9 mouse cellular contexts compared by ENCODE assay signal in genomic region chr1:71654221-71654620, GRCm38 (mm10). TPM values are rescaled to one million over a fixed set of nuclear protein-coding genes. Genes with fewer than 3 reads are reported as not detected.
DNase-seq lines count a peak whose midpoint lies in the region; ATAC-seq lines count a peak whose summit lies in the region.
"Had no signal": no experiment of that assay in that cellular context is flagged by ENCODE, and none has a peak within 500 bp of the region (broad histone marks: within the 10 kb centered on the region; RNA-seq: fewer than 3 reads in every experiment).

No protein-coding gene starts in this region.

- ATAC-seq in heart, embryonic 16.5 days (replicated peaks; ENCODE audit: extremely low read depth, insufficient read depth, low FRiP score) = no peak
- no peak for ATAC-seq in embryonic facial prominence, embryonic 12.5 days (ENCODE audit: insufficient number of reproducible peaks, insufficient read depth, low FRiP score, low TSS enrichment)
- no peak for ATAC-seq in hindbrain, embryonic 16.5 days
- ATAC-seq in midbrain, embryonic 14.5 days (ENCODE audit: low FRiP score, low TSS enrichment) = no peak

- WGBS in heart, embryonic 16.5 days = 13% methylated on average over 8 of the region's 8 CpGs
- 13% methylated on average over 8 of the region's 8 CpGs for WGBS in embryonic facial prominence, embryonic 12.5 days
- 11% methylated on average over 8 of the region's 8 CpGs for WGBS in hindbrain, embryonic 16.5 days
- 16% methylated on average over 8 of the region's 8 CpGs for WGBS in midbrain, embryonic 14.5 days

- 0 out of 2 replicates have a peak, but pooled peaks cover 2% of the 10 kb centered on the region for H3K36me3 ChIP-seq in heart, embryonic 16.5 days (ENCODE audit: control insufficient read depth, insufficient read depth)
- peaks cover 13% of the 10 kb centered on the region for H3K36me3 ChIP-seq in embryonic facial prominence, embryonic 12.5 days
- H3K36me3 ChIP-seq in hindbrain, embryonic 16.5 days (ENCODE audit: control insufficient read depth, insufficient read depth, low read length) = no peaks in the 10 kb centered on the region
- H3K36me3 ChIP-seq in midbrain, embryonic 14.5 days (ENCODE audit: control insufficient read depth, insufficient read depth, low read length) = no peaks in the 10 kb centered on the region

- H3K4me1 ChIP-seq in heart, embryonic 16.5 days (ENCODE audit: control insufficient read depth, insufficient read depth, low read length) = peaks cover 5% of the 10 kb centered on the region; the same call in 1 of the 2 replicates
- H3K4me1 ChIP-seq in embryonic facial prominence, embryonic 12.5 days = peaks cover 14% of the 10 kb centered on the region
- H3K4me1 ChIP-seq in hindbrain, embryonic 16.5 days (ENCODE audit: control insufficient read depth, insufficient read depth, low read depth, low read length) = peaks cover 11% of the 10 kb centered on the region
- 0 out of 2 replicates have a peak, but pooled peaks cover 4% of the 10 kb centered on the region for H3K4me1 ChIP-seq in midbrain, embryonic 14.5 days (ENCODE audit: control insufficient read depth, insufficient read depth, low read length)

- H3K9me3 ChIP-seq in heart, embryonic 16.5 days (replicated peaks; ENCODE audit: control insufficient read depth, low read length) = no peaks in the 10 kb centered on the region
- no peaks in the 10 kb centered on the region for H3K9me3 ChIP-seq in embryonic facial prominence, embryonic 12.5 days
- H3K9me3 ChIP-seq in hindbrain, embryonic 16.5 days (ENCODE audit: control insufficient read depth, low read length) = no peaks in the 10 kb centered on the region
- no peaks in the 10 kb centered on the region for H3K9me3 ChIP-seq in midbrain, embryonic 14.5 days (ENCODE audit: control insufficient read depth, low read length)

- peak overlapping the region; percentile 78 for H3K9ac ChIP-seq in heart, embryonic 16.5 days (ENCODE audit: low read length)
- H3K9ac ChIP-seq in embryonic facial prominence, embryonic 12.5 days = peak overlapping the region; percentile 89
- peak overlapping the region; percentile 72; the same call in 1 of the 2 replicates for H3K9ac ChIP-seq in hindbrain, embryonic 16.5 days (ENCODE audit: low read depth, low read length)
- no peak overlapping the region for H3K9ac ChIP-seq in midbrain, embryonic 14.5 days (replicated peaks; ENCODE audit: low read length)

- H3K4me3 ChIP-seq in heart, embryonic 16.5 days (ENCODE audit: low read length) = peak overlapping the region; percentile 71
- peak overlapping the region; percentile 83 for H3K4me3 ChIP-seq in embryonic facial prominence, embryonic 12.5 days
- peak overlapping the region; percentile 75 for H3K4me3 ChIP-seq in hindbrain, embryonic 16.5 days (ENCODE audit: low read length)
- H3K4me3 ChIP-seq in midbrain, embryonic 14.5 days (replicated peaks; ENCODE audit: low read depth, low read length) = peak overlapping the region; percentile 65

- no peak for DNase-seq in heart, adult 9 months (ENCODE audit: low spot score in 2 of 2)
- no peak for DNase-seq in midbrain, embryonic 14.5 days
- DNase-seq in frontal cortex, postnatal 10 days (ENCODE audit: low spot score in 2 of 2) = no peak
- DNase-seq in urinary bladder, postnatal 36 days (ENCODE audit: low spot score in 2 of 2) = no peak
- no peak for DNase-seq in layer of hippocampus, postnatal 36 days

- H3K4me2 ChIP-seq in heart, embryonic 16.5 days (ENCODE audit: low read depth, low read length) = peak overlapping the region; percentile 95
- peak overlapping the region; percentile 86 for H3K4me2 ChIP-seq in embryonic facial prominence, embryonic 12.5 days (replicated peaks)
- peak overlapping the region; percentile 99 for H3K4me2 ChIP-seq in hindbrain, embryonic 16.5 days (ENCODE audit: low read length)
- H3K4me2 ChIP-seq in midbrain, embryonic 14.5 days (ENCODE audit: low read length) = peak overlapping the region; percentile 92

- H3K27me3 ChIP-seq in heart, embryonic 16.5 days (ENCODE audit: control insufficient read depth, insufficient read depth, low read length) = no peaks in the 10 kb centered on the region
- no peaks in the 10 kb centered on the region for H3K27me3 ChIP-seq in embryonic facial prominence, embryonic 12.5 days
- H3K27me3 ChIP-seq in hindbrain, embryonic 16.5 days (replicated peaks; ENCODE audit: control insufficient read depth, insufficient read depth, low read length) = no peaks in the 10 kb centered on the region
- H3K27me3 ChIP-seq in midbrain, embryonic 14.5 days (ENCODE audit: control insufficient read depth, insufficient read depth, low read length) = peaks cover 15% of the 10 kb centered on the region; the same call in 1 of the 2 replicates

- peak overlapping the region; percentile 88 for H3K27ac ChIP-seq in heart, embryonic 16.5 days (ENCODE audit: low read length)
- H3K27ac ChIP-seq in embryonic facial prominence, embryonic 12.5 days = peak overlapping the region; percentile 99
- no peak overlapping the region for H3K27ac ChIP-seq in hindbrain, embryonic 16.5 days (ENCODE audit: low read depth, low read length)
- no peak overlapping the region for H3K27ac ChIP-seq in midbrain, embryonic 14.5 days (replicated peaks; ENCODE audit: low read depth, low read length)

RNA-seq across cellular contexts. Expression of gene Fn1, which starts 1.2 kb away (rescaled TPM):
- polyA plus RNA-seq in heart, embryonic 16.5 days (2015; fragmentation: Nextera tagmentation; extraction: Ambion mirVana) = 158 and 177 TPM in 2 replicates
- 233 and 238 TPM in 2 replicates for polyA plus RNA-seq in embryonic facial prominence, embryonic 12.5 days (2016; fragmentation: Nextera tagmentation; extraction: Ambion mirVana)
- polyA plus RNA-seq in hindbrain, embryonic 16.5 days (2015; fragmentation: Nextera tagmentation; extraction: Ambion mirVana) = 27.4 and 46.9 TPM in 2 replicates
- 13.9 and 33.0 TPM in 2 replicates for polyA plus RNA-seq in midbrain, embryonic 14.5 days (2014; fragmentation: Nextera tagmentation; extraction: Ambion mirVana)
- 10 to 100 TPM; 33.0 to 50.3 TPM for total RNA-seq in layer of hippocampus, postnatal 36 days (2021)
- total RNA-seq: MEL had no signal

Comparison
In these comparisons a context has a peak if more than half of its experiments do, and no peak if none do; other contexts are left out.
1. H3K27ac ChIP-seq: peak in heart, embryonic 16.5 days (single experiment) and embryonic facial prominence, embryonic 12.5 days (single experiment); none in hindbrain, embryonic 16.5 days (single experiment) and midbrain, embryonic 14.5 days (single experiment).
2. Peak in every context shown above with its lines, with median percentiles within 50 percentile points of each other: H3K4me2 ChIP-seq and H3K4me3 ChIP-seq.